Mouse (Mus musculus) ES-Bruce4 (cell line): ENCODE data around the gene Msl1.

Source experiments
- CTCF ChIP-seq: IDR thresholded peaks from one replicate; pipeline ENCODE4 v1.8.1; 2011; ENCODE audit warnings: low read depth, low read length
- EP300 ChIP-seq: IDR thresholded peaks from 2 replicates; pipeline ENCODE4 v1.6.1; 2011; ENCODE audit warnings: low read depth, low read length; ENCODE audit not compliant: insufficient read depth
- POLR2A ChIP-seq: IDR thresholded peaks from one replicate; pipeline ENCODE4 v1.8.1; 2011; ENCODE audit warnings: low read length; ENCODE audit not compliant: insufficient read depth

DNA sequence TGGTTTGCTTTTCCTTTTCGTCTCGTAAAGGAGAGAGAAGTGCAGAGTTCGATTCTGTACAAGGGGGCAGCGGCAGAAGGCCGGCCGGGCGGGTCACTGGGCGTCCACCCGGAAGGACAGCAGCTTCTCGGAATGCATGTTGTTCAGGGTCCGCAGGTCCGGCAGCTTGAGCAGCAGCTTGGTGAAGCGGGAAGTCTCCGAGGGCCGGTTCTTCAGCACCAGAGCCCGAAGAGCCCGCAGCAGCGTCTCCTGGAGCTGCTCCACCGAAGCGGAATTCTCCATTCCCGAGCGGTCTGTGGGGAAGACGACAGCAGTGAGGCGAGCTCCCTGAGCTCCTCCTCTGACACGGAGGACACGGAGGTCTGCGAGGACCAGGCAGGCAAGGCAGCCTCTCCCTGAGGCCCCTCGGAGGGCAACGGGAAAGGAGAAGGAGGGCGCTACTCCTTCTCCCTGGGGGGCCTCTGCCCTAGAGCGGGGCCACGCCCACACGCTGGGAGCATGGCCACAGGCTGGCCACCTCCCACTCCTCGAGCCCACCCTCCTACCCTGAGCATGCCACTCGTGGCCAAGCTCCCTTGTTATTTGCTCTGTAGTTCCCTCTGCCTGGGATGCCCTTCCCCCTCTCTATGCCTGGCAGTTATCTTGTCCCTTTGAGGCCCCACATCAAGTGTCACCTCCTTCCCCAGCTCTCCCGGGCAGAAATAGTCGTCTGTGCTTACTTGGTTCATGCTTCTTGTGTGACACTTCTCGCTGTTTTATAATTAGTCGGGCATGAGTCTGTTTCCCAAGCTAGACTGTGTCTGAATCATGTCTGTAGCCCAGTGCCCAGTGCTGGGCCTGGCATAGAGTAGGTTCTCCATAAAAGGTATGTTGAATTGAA, 26.9 kb upstream of the Msl1 start:
- TF ChIP-seq POLR2A (no peak), CTCF (no peak), EP300 (no peak)
